Mouse (Mus musculus): ENCODE measurements around the gene Atg5. TPM values are rescaled to one million over a fixed set of nuclear protein-coding genes. Genes with fewer than 3 reads are reported as not detected.

The Atg5 gene
- total RNA-seq, 4 experiments from 2014 or later, result 8.8 to 13.3 (median 11.4) TPM

DNA sequence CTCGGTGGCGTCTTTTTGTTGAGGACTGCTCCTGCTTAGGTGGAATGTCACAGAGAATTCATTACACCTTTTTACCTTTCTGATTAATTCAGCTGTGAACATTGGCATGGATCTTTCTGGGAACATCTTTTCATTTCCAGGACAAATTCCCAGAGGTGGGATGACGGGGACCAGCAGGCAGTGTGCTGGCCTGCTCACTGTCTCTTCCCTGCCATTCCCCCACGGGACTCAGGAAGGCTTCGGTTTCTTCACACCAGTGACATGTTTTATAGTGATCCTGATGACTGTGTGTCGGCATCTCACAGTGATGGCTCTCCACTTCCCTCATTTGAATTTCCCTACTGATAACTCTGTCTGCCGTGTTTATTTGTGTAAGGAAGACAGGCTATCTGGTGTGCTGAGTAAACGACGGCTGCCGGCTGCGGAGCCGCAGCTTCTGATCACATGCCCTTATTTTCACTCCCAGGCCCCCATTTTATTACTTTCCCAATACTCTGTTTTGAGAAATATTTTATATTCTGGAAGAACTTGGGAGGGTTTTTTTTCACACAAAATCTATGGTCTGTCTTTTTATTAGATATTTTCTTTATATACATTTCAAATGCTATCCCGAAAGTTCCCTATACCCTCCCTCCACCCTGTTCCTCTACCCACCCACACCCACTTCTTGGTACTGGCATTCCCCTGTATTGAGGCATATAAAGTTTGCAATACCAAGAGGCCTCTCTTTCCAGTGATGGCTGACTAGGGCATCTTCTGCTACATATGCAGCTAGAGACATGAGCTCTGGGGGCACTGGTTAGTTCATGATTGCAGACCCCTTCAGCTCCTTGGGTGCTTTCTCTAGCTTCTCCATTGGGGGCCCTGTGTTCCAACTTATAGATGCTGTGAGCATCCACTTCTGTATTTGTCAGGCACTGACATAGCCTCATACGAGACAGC is 80.6 kb downstream of the Atg5 start:
- no peak for DNase-seq (ENCODE audit: low spot score in 2 of 2)

GRCm38 (mm10) chr10:44353467-44353866 is 85.3 kb downstream of the Atg5 start:
- DNase-seq (ENCODE audit: low spot score in 2 of 2), result no peak

DNA sequence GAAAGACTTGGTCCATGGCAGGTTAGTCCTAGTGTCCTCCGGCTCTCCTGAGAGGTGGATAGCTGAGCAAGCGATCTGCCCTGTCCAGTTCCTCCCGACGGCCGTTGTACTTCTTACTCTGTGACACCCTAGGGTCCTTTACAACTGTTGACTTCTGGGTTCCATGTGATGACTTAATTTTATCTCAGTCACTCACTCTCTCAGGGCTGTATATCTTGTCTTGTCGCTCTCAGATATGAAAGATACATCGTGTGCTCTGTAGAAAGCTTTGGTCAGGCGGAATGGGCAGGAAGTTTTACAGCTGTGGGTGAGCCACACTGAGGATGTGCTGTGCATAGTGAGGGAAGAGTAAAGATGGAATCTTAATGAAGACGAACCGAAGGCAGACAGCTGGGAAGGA is 86.2 kb downstream of the Atg5 start:
- DNase-seq (ENCODE audit: low spot score in 2 of 2), result no peak

GRCm38 (mm10) chr10:44355216-44355615 is 87.1 kb downstream of the Atg5 start:
- no peak for DNase-seq (ENCODE audit: low spot score in 2 of 2)

GRCm38 (mm10) chr10:44356625-44357024 is 88.5 kb downstream of the Atg5 start:
- DNase-seq (ENCODE audit: low spot score in 2 of 2), result no peak

DNA sequence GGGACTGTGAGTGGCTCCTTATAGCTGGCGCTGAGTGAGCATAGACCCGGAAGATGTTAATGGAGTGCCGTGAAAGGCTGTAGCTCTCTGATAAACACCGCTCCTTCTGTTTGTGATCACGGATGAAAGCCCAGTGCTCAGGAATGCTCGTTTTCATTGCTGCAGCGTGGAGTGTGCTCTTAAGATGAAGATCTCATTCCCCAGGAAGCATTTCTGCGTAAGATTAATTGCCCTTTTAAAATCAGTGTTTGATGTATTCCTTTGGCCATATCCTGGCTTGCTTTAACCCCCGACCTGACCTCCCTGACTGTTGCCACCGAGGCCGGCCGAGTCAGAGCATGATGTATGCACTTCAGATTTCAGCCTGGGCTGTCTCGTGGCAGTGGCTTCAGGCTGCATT is 89.2 kb downstream of the Atg5 start:
- no peak for DNase-seq (ENCODE audit: low spot score in 2 of 2)

- no peak for DNase-seq (ENCODE audit: low spot score in 2 of 2)
Measured at GRCm38 (mm10) chr10:44358816-44359215, 90.7 kb downstream of the Atg5 start.

DNA sequence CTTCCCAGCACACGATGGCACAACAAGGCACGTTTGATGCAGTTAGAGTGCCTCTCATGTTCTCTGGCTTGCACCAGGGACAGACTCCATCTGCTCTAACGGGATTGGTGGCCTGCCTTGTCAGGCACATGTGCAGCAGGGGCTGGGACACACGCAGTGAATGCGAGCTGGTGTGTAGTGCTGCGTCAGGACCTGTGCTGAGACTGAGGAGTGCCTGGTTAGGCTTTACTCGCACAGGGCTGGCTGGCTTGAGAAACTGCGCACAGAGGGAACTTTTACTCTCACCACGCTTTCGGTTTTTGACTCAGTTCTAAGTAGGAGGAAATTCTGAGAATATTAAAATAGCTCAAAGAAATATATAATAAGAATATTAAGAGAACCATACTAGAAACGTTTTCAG is 92.5 kb downstream of the Atg5 start:
- DNase-seq (ENCODE audit: low spot score in 2 of 2), result no peak

DNA sequence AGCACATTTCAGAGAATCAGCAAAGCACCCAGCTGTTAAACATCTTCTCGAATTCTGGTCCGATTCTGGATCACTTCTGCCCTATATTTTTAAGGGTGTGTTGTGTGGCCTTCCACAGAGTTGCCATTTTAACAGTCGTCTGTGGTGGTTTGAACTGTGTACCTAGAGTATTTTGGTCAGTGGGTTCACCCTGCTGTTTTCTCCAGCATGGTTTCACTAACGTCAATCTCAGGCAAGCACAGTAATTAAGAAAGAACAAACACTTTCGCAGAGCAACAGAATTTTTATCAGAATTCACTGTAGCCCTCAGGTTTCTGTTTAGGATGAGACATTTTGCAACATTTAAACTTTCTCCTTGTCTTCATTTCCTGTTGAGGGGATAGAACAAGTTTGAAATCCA is 94.3 kb downstream of the Atg5 start:
- no peak for DNase-seq (ENCODE audit: low spot score in 2 of 2)

GRCm38 (mm10) chr10:44362846-44363245 is 94.7 kb downstream of the Atg5 start:
- DNase-seq (ENCODE audit: low spot score in 2 of 2), result no peak

GRCm38 (mm10) chr10:44366186-44366585 is 98.0 kb downstream of the Atg5 start:
- no peak for DNase-seq (ENCODE audit: low spot score in 2 of 2)

DNA sequence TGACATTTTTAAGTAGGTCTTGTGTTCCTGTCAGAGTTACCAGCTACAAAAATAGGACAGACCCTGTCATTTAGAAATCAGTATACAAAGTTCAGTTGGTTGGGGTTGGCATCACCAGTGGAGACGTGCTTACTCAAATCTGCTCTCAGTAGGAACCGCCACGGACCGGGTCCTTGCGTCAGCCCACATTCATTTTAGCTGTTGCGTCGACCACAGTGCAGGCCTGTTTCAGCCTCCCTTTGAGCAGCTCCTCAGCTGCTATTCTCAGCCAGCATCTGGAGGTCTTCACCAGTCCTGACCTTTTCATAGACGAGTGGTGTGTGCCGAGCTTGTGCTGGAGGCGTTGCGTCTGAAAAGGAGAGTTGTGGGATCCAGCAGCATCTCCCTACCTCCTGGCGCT is 98.9 kb downstream of the Atg5 start:
- no peak for DNase-seq (ENCODE audit: low spot score in 2 of 2)

DNA sequence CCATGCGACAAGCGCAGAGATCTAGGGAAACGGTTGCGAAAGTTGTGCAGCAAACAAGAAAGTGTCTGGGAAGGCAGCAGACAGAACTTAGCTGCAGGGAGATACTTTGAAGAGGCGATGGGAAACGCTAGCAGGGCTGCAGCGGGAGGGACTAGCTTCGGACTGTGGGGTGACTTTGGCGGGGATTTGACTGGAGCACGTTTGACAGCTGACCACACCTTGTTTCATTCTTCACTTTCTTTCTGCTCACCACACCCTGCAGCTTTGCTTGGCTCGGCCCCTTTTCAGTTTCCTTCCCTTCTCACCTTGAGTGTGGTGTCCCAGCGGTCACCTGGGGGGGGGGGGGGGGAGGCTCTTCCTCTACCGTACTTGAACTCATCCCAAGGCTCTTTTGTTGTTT is 100.4 kb downstream of the Atg5 start:
- DNase-seq (ENCODE audit: low spot score in 2 of 2), result no peak

GRCm38 (mm10) chr10:44370666-44371065 is 102.5 kb downstream of the Atg5 start:
- DNase-seq (ENCODE audit: low spot score in 2 of 2), result no peak

GRCm38 (mm10) chr10:44372210-44372609 is 104.1 kb downstream of the Atg5 start:
- DNase-seq (ENCODE audit: low spot score in 2 of 2), result no peak

DNA sequence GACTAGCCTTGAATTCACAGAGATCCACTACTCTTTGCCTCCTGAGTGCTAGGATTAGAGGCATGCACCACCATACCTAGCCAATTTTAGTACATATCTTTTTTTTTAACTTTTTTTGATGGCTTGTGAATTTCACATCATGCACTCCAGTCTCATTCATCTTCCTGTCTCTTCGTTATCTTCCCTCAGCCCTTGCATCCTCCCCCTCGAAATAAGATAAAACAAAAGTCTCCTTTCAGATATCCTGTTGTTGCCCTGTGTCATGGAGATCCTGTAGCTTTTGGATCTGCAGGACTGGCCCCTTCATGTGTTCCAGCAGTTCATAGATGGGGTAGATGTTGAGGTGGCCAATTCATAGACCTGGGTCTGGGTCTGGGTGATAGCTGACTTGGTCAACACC is 106.5 kb downstream of the Atg5 start:
- no peak for DNase-seq (ENCODE audit: low spot score in 2 of 2)

DNA sequence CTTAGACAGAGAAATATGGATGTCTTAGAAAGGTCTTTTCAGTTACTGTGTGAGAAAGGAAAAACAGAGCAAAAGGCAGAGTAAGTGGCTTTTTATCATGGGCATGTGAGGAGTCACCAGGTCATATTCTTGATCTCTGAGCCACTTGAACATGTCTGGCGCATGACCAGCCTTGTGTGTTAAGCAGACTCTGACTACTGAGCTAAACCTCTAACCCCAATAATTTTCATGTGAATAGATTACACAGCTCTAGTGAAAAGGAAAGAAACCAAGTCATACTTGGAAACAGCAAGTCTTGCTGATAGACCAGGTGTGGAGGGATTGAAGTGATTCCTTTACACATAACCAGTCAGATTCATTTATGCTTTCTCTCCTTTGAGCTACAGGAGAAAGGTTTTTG is 107.3 kb downstream of the Atg5 start:
- no peak for DNase-seq (ENCODE audit: low spot score in 2 of 2)

- no peak for DNase-seq (ENCODE audit: low spot score in 2 of 2)
Measured at GRCm38 (mm10) chr10:44377821-44378220, 109.7 kb downstream of the Atg5 start.

GRCm38 (mm10) chr10:44378403-44378802 is 110.2 kb downstream of the Atg5 start:
- DNase-seq (ENCODE audit: low spot score in 2 of 2), result no peak

DNA sequence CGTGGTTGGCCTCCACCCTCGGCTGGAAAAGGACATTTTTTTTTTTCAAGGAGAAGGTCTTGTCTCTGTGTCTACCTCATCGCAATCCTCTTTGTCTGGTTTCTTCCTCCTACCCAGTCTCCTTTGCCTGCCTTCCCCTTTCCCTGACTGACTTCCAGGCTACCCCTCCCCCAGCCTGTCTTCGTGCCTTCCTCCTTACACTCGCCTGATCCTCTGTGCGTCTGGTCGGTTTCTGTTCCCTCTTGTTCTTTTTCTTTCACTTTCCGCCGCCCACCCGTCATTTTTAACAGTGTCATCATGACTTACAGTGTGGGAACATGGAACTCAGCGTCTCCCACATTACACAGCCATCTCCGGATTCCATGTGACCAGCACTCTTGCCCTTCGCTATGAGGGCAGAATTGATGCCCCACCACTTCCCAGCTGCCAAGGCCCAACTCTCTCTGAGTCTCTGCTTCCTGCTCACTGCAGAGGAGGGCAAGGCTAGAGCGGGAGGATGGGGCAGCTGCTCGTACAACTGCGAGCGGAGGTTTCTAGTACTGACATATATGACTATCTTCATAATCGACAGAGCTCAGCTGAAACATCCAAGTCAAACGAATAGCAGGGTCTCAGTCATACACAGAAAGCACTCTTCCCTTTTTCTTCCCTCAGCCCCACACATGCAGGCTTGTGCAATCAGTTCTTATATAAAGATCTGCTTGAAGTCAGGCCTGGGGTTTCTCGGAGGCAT is 112.5 kb downstream of the Atg5 start:
- peak; percentile 6 to 10 for DNase-seq (ENCODE audit: low spot score in 2 of 2)

DNA sequence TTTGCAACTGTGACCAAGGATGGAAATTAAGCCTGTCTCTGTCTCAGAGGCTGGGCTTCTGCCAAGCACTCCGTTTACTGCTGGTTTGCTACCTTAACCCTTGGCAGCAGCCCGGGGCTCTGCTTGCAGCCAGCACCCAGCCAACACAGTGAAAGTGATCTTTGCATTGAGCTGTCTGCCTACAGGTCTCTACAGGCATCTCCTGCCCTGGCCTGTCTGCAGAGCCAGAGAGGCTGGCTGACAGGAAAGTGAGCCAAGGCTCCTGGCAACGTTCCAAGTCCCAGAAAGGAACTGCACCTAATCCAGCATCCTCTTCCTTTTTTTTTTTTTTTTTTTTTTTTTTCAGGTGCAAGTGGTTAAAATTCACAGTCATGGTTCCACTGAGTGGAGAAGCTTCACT is 113.2 kb downstream of the Atg5 start:
- DNase-seq (ENCODE audit: low spot score in 2 of 2), result peak; percentile 17 to 55

- DNase-seq (ENCODE audit: low spot score in 2 of 2), result no peak
Measured at GRCm38 (mm10) chr10:44381948-44382347, 113.8 kb downstream of the Atg5 start.

- DNase-seq (ENCODE audit: low spot score in 2 of 2), result no peak
Measured at GRCm38 (mm10) chr10:44383213-44383612, 115.1 kb downstream of the Atg5 start.

Measured in gastrocnemius, adult 8-10 months (tissue).